Mouse (Mus musculus) limb, embryonic 11.5 days (tissue): ENCODE measurements around the gene Rcan2. TPM values are rescaled to one million over a fixed set of nuclear protein-coding genes. Genes with fewer than 3 reads are reported as not detected.

Experiments used
- ATAC-seq: fragments of 200-750 bp; cut with Nextera tagmentation; 2 replicates; pipeline ENCODE4 v1.8.0; 2017; ENCODE audit warnings: low read depth; ENCODE audit not compliant: insufficient number of reproducible peaks, low FRiP score, low TSS enrichment
- DNase-seq: peaks from one replicate; pipeline ENCODE4 v3.0.0-alpha.2; 2015; ENCODE audit warnings: low spot score
- H3K27ac ChIP-seq: fragments of 300-500 bp; sonication (generic); replicated peaks from 2 replicates; pipeline ENCODE4 v1.5.1; 2014; ENCODE audit warnings: low read depth, mild to moderate bottlenecking, low read length
- H3K27me3 ChIP-seq: fragments of 300-500 bp; sonication (generic); 2 replicates; pipeline ENCODE4 v1.6.1; 2014; ENCODE audit warnings: mild to moderate bottlenecking, low read length, mixed read lengths; ENCODE audit not compliant: control insufficient read depth, insufficient read depth
- H3K36me3 ChIP-seq: fragments of 300-500 bp; sonication (generic); 2 replicates; pipeline ENCODE4 v1.6.1; 2014; ENCODE audit warnings: mild to moderate bottlenecking, low read length, moderate library complexity, mixed read lengths; ENCODE audit not compliant: control insufficient read depth, insufficient read depth
- H3K4me1 ChIP-seq: fragments of 300-500 bp; sonication (generic); 2 replicates; pipeline ENCODE4 v1.6.1; 2014; ENCODE audit warnings: low read length, mixed read lengths; ENCODE audit not compliant: control insufficient read depth, insufficient read depth
- H3K4me2 ChIP-seq: fragments of 300-500 bp; sonication (generic); 2 replicates; pipeline ENCODE4 v1.6.1; 2014; ENCODE audit warnings: low read depth, mild to moderate bottlenecking, moderate library complexity; ENCODE audit not compliant: severe bottlenecking
- H3K4me3 ChIP-seq: fragments of 300-500 bp; sonication (generic); 2 replicates; pipeline ENCODE4 v1.5.1; 2014; ENCODE audit warnings: low read depth, low read length
- H3K9ac ChIP-seq: fragments of 300-500 bp; sonication (generic); 2 replicates; pipeline ENCODE4 v1.6.1; 2014; ENCODE audit warnings: mild to moderate bottlenecking, low read length
- H3K9me3 ChIP-seq: fragments of 300-500 bp; sonication (generic); 2 replicates; pipeline ENCODE4 v1.6.1; 2016; ENCODE audit warnings: low read length; ENCODE audit not compliant: control insufficient read depth
- WGBS: fragments of 180-500 bp; shearing (Covaris S2); extraction: QIAGEN DNeasy Blood & Tissue Kit; methylation state at CpG from one replicate; pipeline ENCODE4 v1.1.7; 2014; 5-methylcytosine and 5-hydroxymethylcytosine counted together
- polyA plus RNA-seq: library from polyadenylated mRNA; unstranded; fragments of >200 nt; fragmentation: Nextera tagmentation; extraction: Ambion mirVana; gene quantifications from 2 replicates; pipeline ENCODE4 v1.2.1, GENCODE M21; 2014

Rcan2 gene
- polyA plus RNA-seq, 1 experiment from 2014 or later = 1.7 TPM

GRCm38 (mm10) chr17:44020707-44021220 lies 219.6 kb downstream of the Rcan2 start:
- Histone ChIP-seq H3K9me3 (no peaks in the 10 kb centered on the region), H3K36me3 (no peaks in the 10 kb centered on the region), H3K4me1 (no peaks in the 10 kb centered on the region), H3K9ac (no peak overlapping the region), H3K27me3 (no peaks in the 10 kb centered on the region), H3K4me3 (no peak overlapping the region), H3K4me2 (no peak overlapping the region), H3K27ac (no peak overlapping the region)
- DNase-seq = no peak
- ATAC-seq = no peak
- 79% methylated on average over 6 of the region's 6 CpGs for WGBS

- 68% methylated on average over 2 of the region's 2 CpGs for whole genome bisulfite sequencing
- no peak overlapping the region for H3K27ac ChIP-seq
- ATAC-seq (no peak), DNase-seq (no peak)
- H3K4me2 ChIP-seq = no peak overlapping the region
- no peaks in the 10 kb centered on the region for H3K36me3 ChIP-seq
- no peak overlapping the region for H3K4me3 ChIP-seq
- H3K4me1 ChIP-seq = no peaks in the 10 kb centered on the region
- no peak overlapping the region for H3K9ac ChIP-seq
- no peaks in the 10 kb centered on the region for H3K27me3 ChIP-seq
- H3K9me3 ChIP-seq = no peaks in the 10 kb centered on the region
Observed at GRCm38 (mm10) chr17:44023842-44024241, 222.7 kb downstream of the Rcan2 start.

- Histone ChIP-seq H3K9ac (no peak overlapping the region), H3K27me3 (no peaks in the 10 kb centered on the region), H3K4me2 (no peak overlapping the region), H3K9me3 (no peaks in the 10 kb centered on the region), H3K4me1 (no peaks in the 10 kb centered on the region), H3K36me3 (no peaks in the 10 kb centered on the region), H3K27ac (no peak overlapping the region), H3K4me3 (no peak overlapping the region)
- DNase-seq (no peak), ATAC-seq (no peak)
- WGBS = 81% methylated on average over 2 of the region's 2 CpGs
Observed at GRCm38 (mm10) chr17:44025011-44025410, 223.9 kb downstream of the Rcan2 start.

- no peak for DNase-seq
Observed at GRCm38 (mm10) chr17:44025935-44026334, 224.8 kb downstream of the Rcan2 start.

GRCm38 (mm10) chr17:44026378-44026777 lies 225.2 kb downstream of the Rcan2 start:
- no peaks in the 10 kb centered on the region for H3K36me3 ChIP-seq
- WGBS = 77% methylated on average over 5 of the region's 5 CpGs
- H3K4me1 ChIP-seq = no peaks in the 10 kb centered on the region
- H3K4me2 ChIP-seq = no peak overlapping the region
- H3K4me3 ChIP-seq = no peak overlapping the region
- no peaks in the 10 kb centered on the region for H3K27me3 ChIP-seq
- DNase-seq (no peak), ATAC-seq (no peak)
- no peaks in the 10 kb centered on the region for H3K9me3 ChIP-seq
- no peak overlapping the region for H3K9ac ChIP-seq
- no peak overlapping the region for H3K27ac ChIP-seq

More at GRCm38 (mm10) chr17:44025935-44026334, 224.8 kb downstream of the Rcan2 start:
- Histone ChIP-seq H3K4me3 (no peak overlapping the region), H3K9me3 (no peaks in the 10 kb centered on the region), H3K27ac (no peak overlapping the region), H3K4me1 (no peaks in the 10 kb centered on the region), H3K4me2 (no peak overlapping the region), H3K27me3 (no peaks in the 10 kb centered on the region), H3K36me3 (no peaks in the 10 kb centered on the region), H3K9ac (no peak overlapping the region)
- WGBS = 74% methylated on average over 6 of the region's 6 CpGs
- no peak for ATAC-seq

- no peak overlapping the region for H3K4me2 ChIP-seq
- H3K36me3 ChIP-seq = no peaks in the 10 kb centered on the region
- H3K27me3 ChIP-seq = no peaks in the 10 kb centered on the region
- no peak for ATAC-seq
- H3K9ac ChIP-seq = no peak overlapping the region
- no peak for DNase-seq
- H3K27ac ChIP-seq = no peak overlapping the region
- no peaks in the 10 kb centered on the region for H3K4me1 ChIP-seq
- no peak overlapping the region for H3K4me3 ChIP-seq
- no peaks in the 10 kb centered on the region for H3K9me3 ChIP-seq
Observed at GRCm38 (mm10) chr17:44026786-44027185, 225.6 kb downstream of the Rcan2 start.

GRCm38 (mm10) chr17:44027311-44027710 lies 226.2 kb downstream of the Rcan2 start:
- WGBS = 87% methylated on average over 9 of the region's 9 CpGs
- Histone ChIP-seq H3K9ac (no peak overlapping the region), H3K9me3 (no peaks in the 10 kb centered on the region), H3K4me1 (no peaks in the 10 kb centered on the region), H3K4me3 (no peak overlapping the region), H3K27me3 (no peaks in the 10 kb centered on the region), H3K27ac (no peak overlapping the region), H3K36me3 (no peaks in the 10 kb centered on the region), H3K4me2 (no peak overlapping the region)
- ATAC-seq = no peak
- DNase-seq = no peak

GRCm38 (mm10) chr17:44029616-44030015 lies 228.5 kb downstream of the Rcan2 start:
- Histone ChIP-seq H3K27me3 (no peaks in the 10 kb centered on the region), H3K9me3 (no peaks in the 10 kb centered on the region), H3K9ac (no peak overlapping the region), H3K4me1 (no peaks in the 10 kb centered on the region), H3K4me3 (no peak overlapping the region), H3K36me3 (no peaks in the 10 kb centered on the region), H3K4me2 (no peak overlapping the region), H3K27ac (no peak overlapping the region)
- ATAC-seq (no peak), DNase-seq (no peak)
- 68% methylated on average over 5 of the region's 5 CpGs for WGBS
